Mouse (Mus musculus) kidney, adult 2 months (tissue): ENCODE measurements around the gene Scml4.

Experiments
- CTCF ChIP-seq: fragments of 200-500 bp; conservative IDR thresholded peaks from 2 replicates; pipeline ENCODE4 v1.5.1; 2011; ENCODE audit warnings: low read depth, mild to moderate bottlenecking, control low read depth, low read length, moderate library complexity, mixed read lengths; ENCODE audit not compliant: insufficient read depth, insufficient read length
- POLR2A ChIP-seq: fragments of 200-500 bp; IDR thresholded peaks from one replicate; pipeline ENCODE4 v1.6.1; 2011; ENCODE audit warnings: low read depth, low read length, control low read depth

GRCm38 (mm10) chr10:42869467-42869866 is 9.3 kb downstream of the Scml4 start:
- TF ChIP-seq CTCF (no peak), POLR2A (no peak)
